ENCODE assay signal across 8 mouse cellular contexts in genomic region chrX:99134891-99135290, GRCm38 (mm10). TPM values are rescaled to one million over a fixed set of nuclear protein-coding genes. Genes with fewer than 3 reads are reported as not detected.
A peak's percentile ranks its signal among the peaks of the same experiment; 100 is the strongest.
DNase-seq lines count a peak whose midpoint lies in the region; ATAC-seq and TF ChIP-seq lines count a peak whose summit lies in the region.

No protein-coding gene starts in this region.

- WGBS in hindbrain, embryonic 12.5 days = 20% methylated on average over 14 of the region's 14 CpGs
- WGBS in lung, postnatal 0 days = 16% methylated on average over 13 of the region's 14 CpGs

- H3K27ac ChIP-seq in hindbrain, embryonic 12.5 days = peak overlapping the region; percentile 84
- H3K27ac ChIP-seq in lung, postnatal 0 days (ENCODE audit: low read length) = peak overlapping the region; percentile 78

- H3K4me3 ChIP-seq in hindbrain, embryonic 12.5 days = 0 out of 2 replicates have a peak overlapping the region, but pooled peaks have one; percentile 68
- H3K4me3 ChIP-seq in lung, postnatal 0 days (ENCODE audit: low read depth, low read length) = no peak overlapping the region

- H3K4me2 ChIP-seq in hindbrain, embryonic 12.5 days (replicated peaks) = peak overlapping the region; percentile 70
- peak overlapping the region; percentile 61 for H3K4me2 ChIP-seq in lung, postnatal 0 days (replicated peaks; ENCODE audit: low read depth, low read length)

- TF ChIP-seq EP300 in lung, postnatal 0 days (IDR thresholded peaks at IDR 0.05) = no peak

- no peaks in the 10 kb centered on the region for H3K36me3 ChIP-seq in hindbrain, embryonic 12.5 days
- no peaks in the 10 kb centered on the region for H3K36me3 ChIP-seq in lung, postnatal 0 days (ENCODE audit: insufficient read depth, low read length)

- POLR2A ChIA-PET in Patski (lab: Charles Lee) = interaction anchor here (2.2 kb wide), 1 partner anchor 346 kb away, joined by 5 read pairs; no protein-coding TSS in a partner anchor

- peak; percentile 32 for ATAC-seq in Patski
- peak; percentile 29 for ATAC-seq in hindbrain, embryonic 12.5 days (ENCODE audit: low FRiP score)
- ATAC-seq in lung, postnatal 0 days = peak; percentile 32

- TF ChIP-seq CTCF in Patski (IDR thresholded peaks at IDR 0.05) = no peak
- TF ChIP-seq CTCF in lung, postnatal 0 days (IDR thresholded peaks at IDR 0.05) = peak; percentile 84

- no peaks in the 10 kb centered on the region for H3K9me3 ChIP-seq in hindbrain, embryonic 12.5 days (replicated peaks)
- no peaks in the 10 kb centered on the region for H3K9me3 ChIP-seq in lung, postnatal 0 days (ENCODE audit: low read length)

- DNase-seq in Patski (ENCODE audit: low read depth, low spot score) = no peak
- DNase-seq in cerebellum, postnatal 10 days = peak; percentile 90 to 91
- peak; percentile 64 to 73 for DNase-seq in frontal cortex, postnatal 14 days (ENCODE audit: low spot score in 2 of 2)
- peak; percentile 84 to 85 for DNase-seq in layer of hippocampus, postnatal 10 days (ENCODE audit: low spot score in 2 of 2)
- DNase-seq in lung, postnatal 0 days (ENCODE audit: low spot score) = peak; percentile 91
- peak; percentile 58 for DNase-seq in retina, adult 2 months (ENCODE audit: low read depth, low spot score)
- peak; percentile 75 for DNase-seq in thymus, postnatal 25 days

- H3K4me1 ChIP-seq in hindbrain, embryonic 12.5 days = peaks cover 8% of the 10 kb centered on the region
- no peaks in the 10 kb centered on the region for H3K4me1 ChIP-seq in lung, postnatal 0 days (ENCODE audit: insufficient read depth, low read depth, low read length)

- in situ Hi-C loops in Patski (cut with MboI; ENCODE audit: low pct_unique_long_range_greater_than_20kb) = loop anchor here (5.0 to 25.0 kb wide), 8 partner anchors 62 to 1352 kb away; partner anchors contain the start of gene Igbp1

- CTCF ChIA-PET in Patski (lab: Charles Lee) = interaction anchor here (1.0 to 3.2 kb wide), 9 partner anchors 158 to 526 kb away, joined by 3 to 18 read pairs (median 4); no protein-coding TSS in a partner anchor

- H3K9ac ChIP-seq in hindbrain, embryonic 12.5 days = no peak overlapping the region
- H3K9ac ChIP-seq in lung, postnatal 0 days (replicated peaks; ENCODE audit: low read depth) = no peak overlapping the region

- no peaks in the 10 kb centered on the region for H3K27me3 ChIP-seq in Patski
- peaks cover 44% of the 10 kb centered on the region for H3K27me3 ChIP-seq in hindbrain, embryonic 12.5 days
- H3K27me3 ChIP-seq in lung, postnatal 0 days (replicated peaks; ENCODE audit: insufficient read depth, low read length) = no peaks in the 10 kb centered on the region

RNA-seq across cellular contexts. Expression of gene Efnb1, which starts 1.0 kb away (rescaled TPM):
- 81.4 TPM for polyA plus RNA-seq in Patski (2021)
- polyA plus RNA-seq in hindbrain, embryonic 12.5 days (2016; fragmentation: Nextera tagmentation; extraction: Ambion mirVana) = 72.2 and 78.8 TPM in 2 replicates
- 10 to 100 TPM; 11.1 to 13.8 TPM for total RNA-seq in layer of hippocampus, postnatal 10 days (2021)
- polyA plus RNA-seq in lung, postnatal 0 days (2015; fragmentation: Nextera tagmentation; extraction: Ambion mirVana) = 45.6 and 53.0 TPM in 2 replicates
